Mouse (Mus musculus): ENCODE measurements around the gene Btbd9. TPM values are rescaled to one million over a fixed set of nuclear protein-coding genes. Genes with fewer than 3 reads are reported as not detected.

Btbd9 gene
- polyA plus RNA-seq, 1 experiment from 2014 or later, result 40.6 TPM

GRCm38 (mm10) chr17:30283001-30283400 is 293.3 kb downstream of the Btbd9 start:
- Histone ChIP-seq H3K4me3 (ENCODE audit: low read depth, low read length) (no peak overlapping the region), H3K9me3 (replicated peaks; ENCODE audit: control insufficient read depth, low read length) (no peaks in the 10 kb centered on the region), H3K27ac (replicated peaks; ENCODE audit: low read depth, low read length) (no peak overlapping the region), H3K9ac (replicated peaks; ENCODE audit: low read length) (no peak overlapping the region), H3K27me3 (ENCODE audit: control insufficient read depth, insufficient read depth, low read length) (no peaks in the 10 kb centered on the region), H3K36me3 (replicated peaks; ENCODE audit: control insufficient read depth, insufficient read depth, low read depth, low read length) (no peaks in the 10 kb centered on the region), H3K4me1 (ENCODE audit: control insufficient read depth, insufficient read depth, low read length) (no peaks in the 10 kb centered on the region), H3K4me2 (ENCODE audit: low read depth, low read length) (no peak overlapping the region)
- ATAC-seq (replicated peaks; ENCODE audit: insufficient number of reproducible peaks, low FRiP score, low TSS enrichment, low read depth) (no peak), DNase-seq (ENCODE audit: low spot score) (no peak)

DNA sequence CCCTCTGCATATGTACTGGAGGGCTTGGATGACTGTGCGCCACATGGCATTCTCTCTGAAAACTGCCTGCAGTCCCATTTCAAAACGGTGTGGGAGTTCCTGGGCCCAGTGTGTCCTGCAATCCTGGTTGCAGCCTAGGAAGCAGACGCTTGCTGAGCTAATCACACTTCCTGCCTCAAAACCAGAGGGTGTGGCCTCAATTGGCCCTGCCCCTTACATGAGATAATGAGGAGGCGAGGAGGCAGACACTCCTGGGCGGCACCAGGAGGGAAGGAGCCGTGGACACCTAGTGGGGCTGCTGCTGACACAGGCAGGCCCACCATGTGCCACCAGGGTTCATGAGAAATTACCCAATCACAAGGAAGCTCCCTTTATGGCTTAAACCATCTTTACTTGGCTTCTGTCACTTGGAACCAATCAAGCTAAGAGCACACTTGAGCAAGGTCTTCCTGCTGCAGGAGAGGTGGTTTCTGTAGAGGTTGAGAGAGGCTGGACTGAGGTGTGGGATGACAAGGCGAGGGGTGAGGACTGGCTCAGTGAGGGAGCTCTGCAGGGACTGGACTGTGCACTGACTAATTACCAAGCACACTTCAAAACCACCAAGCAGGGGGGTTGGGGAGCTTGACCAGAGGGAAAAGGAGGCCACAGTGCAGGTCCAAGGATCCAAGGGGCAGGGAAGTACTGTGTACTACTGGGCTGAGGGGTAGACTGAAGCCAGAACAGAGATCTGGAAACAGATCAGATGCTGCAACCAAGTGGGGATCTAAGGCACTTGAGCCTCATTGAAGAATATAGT is 295.8 kb downstream of the Btbd9 start:
- ATAC-seq (replicated peaks; ENCODE audit: insufficient number of reproducible peaks, low FRiP score, low TSS enrichment, low read depth) (0 out of 2 replicates have a peak, but pooled peaks have one; percentile 34), DNase-seq (ENCODE audit: low spot score) (peak; percentile 12)
- H3K4me3 ChIP-seq (ENCODE audit: low read depth, low read length), result no peak overlapping the region
- H3K4me1 ChIP-seq (ENCODE audit: control insufficient read depth, insufficient read depth, low read length), result no peaks in the 10 kb centered on the region
- no peak overlapping the region for H3K9ac ChIP-seq (replicated peaks; ENCODE audit: low read length)
- no peaks in the 10 kb centered on the region for H3K9me3 ChIP-seq (replicated peaks; ENCODE audit: control insufficient read depth, low read length)
- no peaks in the 10 kb centered on the region for H3K27me3 ChIP-seq (ENCODE audit: control insufficient read depth, insufficient read depth, low read length)
- H3K27ac ChIP-seq (replicated peaks; ENCODE audit: low read depth, low read length), result no peak overlapping the region
- no peaks in the 10 kb centered on the region for H3K36me3 ChIP-seq (replicated peaks; ENCODE audit: control insufficient read depth, insufficient read depth, low read depth, low read length)
- 45% methylated on average over 7 of the region's 7 CpGs for WGBS
- no peak overlapping the region for H3K4me2 ChIP-seq (ENCODE audit: low read depth, low read length)

- Histone ChIP-seq H3K9me3 (replicated peaks; ENCODE audit: control insufficient read depth, low read length) (no peaks in the 10 kb centered on the region), H3K36me3 (replicated peaks; ENCODE audit: control insufficient read depth, insufficient read depth, low read depth, low read length) (no peaks in the 10 kb centered on the region), H3K4me2 (ENCODE audit: low read depth, low read length) (no peak overlapping the region), H3K4me3 (ENCODE audit: low read depth, low read length) (no peak overlapping the region), H3K9ac (replicated peaks; ENCODE audit: low read length) (no peak overlapping the region), H3K27me3 (ENCODE audit: control insufficient read depth, insufficient read depth, low read length) (no peaks in the 10 kb centered on the region), H3K27ac (replicated peaks; ENCODE audit: low read depth, low read length) (no peak overlapping the region), H3K4me1 (ENCODE audit: control insufficient read depth, insufficient read depth, low read length) (no peaks in the 10 kb centered on the region)
- DNase-seq (ENCODE audit: low spot score), result peak; percentile 29
- no peak for ATAC-seq (replicated peaks; ENCODE audit: insufficient number of reproducible peaks, low FRiP score, low TSS enrichment, low read depth)
- WGBS, result 46% methylated on average over 5 of the region's 5 CpGs
These were observed 296.6 kb downstream of the Btbd9 start for GRCm38 (mm10) chr17:30279684-30280083.

- H3K4me1 ChIP-seq (ENCODE audit: control insufficient read depth, insufficient read depth, low read length), result no peaks in the 10 kb centered on the region
- no peaks in the 10 kb centered on the region for H3K9me3 ChIP-seq (replicated peaks; ENCODE audit: control insufficient read depth, low read length)
- H3K4me2 ChIP-seq (ENCODE audit: low read depth, low read length), result no peak overlapping the region
- H3K27me3 ChIP-seq (ENCODE audit: control insufficient read depth, insufficient read depth, low read length), result no peaks in the 10 kb centered on the region
- H3K27ac ChIP-seq (replicated peaks; ENCODE audit: low read depth, low read length), result no peak overlapping the region
- ATAC-seq (replicated peaks; ENCODE audit: insufficient number of reproducible peaks, low FRiP score, low TSS enrichment, low read depth) (no peak), DNase-seq (ENCODE audit: low spot score) (no peak)
- H3K4me3 ChIP-seq (ENCODE audit: low read depth, low read length), result no peak overlapping the region
- WGBS, result 43% methylated on average over 16 of the region's 16 CpGs
- no peaks in the 10 kb centered on the region for H3K36me3 ChIP-seq (replicated peaks; ENCODE audit: control insufficient read depth, insufficient read depth, low read depth, low read length)
- H3K9ac ChIP-seq (replicated peaks; ENCODE audit: low read length), result no peak overlapping the region
These were observed 297.5 kb downstream of the Btbd9 start for GRCm38 (mm10) chr17:30278596-30279378.

DNA sequence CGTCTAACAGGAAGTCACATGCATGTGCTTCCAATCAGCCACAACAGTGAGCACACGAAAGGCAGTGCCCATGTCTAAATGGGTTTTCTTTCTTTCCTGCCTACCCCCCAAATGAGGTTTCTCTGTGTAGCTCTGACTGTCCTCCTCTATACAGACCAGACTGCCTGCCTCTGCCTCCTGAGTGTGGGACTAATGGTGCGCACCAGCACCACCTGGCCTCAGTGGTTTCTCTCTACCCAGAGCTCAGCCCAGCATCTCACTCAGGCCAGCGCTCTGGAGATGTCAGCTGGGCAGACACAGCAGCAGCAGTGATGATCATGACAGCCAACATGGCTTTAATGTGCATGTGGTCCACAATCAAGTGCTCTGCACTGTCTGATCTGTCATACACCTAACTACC is 299.8 kb downstream of the Btbd9 start:
- 65% methylated on average over 4 of the region's 4 CpGs for WGBS
- H3K9me3 ChIP-seq (replicated peaks; ENCODE audit: control insufficient read depth, low read length), result no peaks in the 10 kb centered on the region
- no peaks in the 10 kb centered on the region for H3K4me1 ChIP-seq (ENCODE audit: control insufficient read depth, insufficient read depth, low read length)
- no peaks in the 10 kb centered on the region for H3K27me3 ChIP-seq (ENCODE audit: control insufficient read depth, insufficient read depth, low read length)
- H3K9ac ChIP-seq (replicated peaks; ENCODE audit: low read length), result no peak overlapping the region
- no peak overlapping the region for H3K27ac ChIP-seq (replicated peaks; ENCODE audit: low read depth, low read length)
- no peak for ATAC-seq (replicated peaks; ENCODE audit: insufficient number of reproducible peaks, low FRiP score, low TSS enrichment, low read depth)
- no peaks in the 10 kb centered on the region for H3K36me3 ChIP-seq (replicated peaks; ENCODE audit: control insufficient read depth, insufficient read depth, low read depth, low read length)
- H3K4me3 ChIP-seq (ENCODE audit: low read depth, low read length), result no peak overlapping the region
- H3K4me2 ChIP-seq (ENCODE audit: low read depth, low read length), result no peak overlapping the region
- DNase-seq (ENCODE audit: low spot score), result no peak

- Histone ChIP-seq H3K27ac (replicated peaks; ENCODE audit: low read depth, low read length) (no peak overlapping the region), H3K9ac (replicated peaks; ENCODE audit: low read length) (no peak overlapping the region), H3K4me2 (ENCODE audit: low read depth, low read length) (no peak overlapping the region), H3K4me3 (ENCODE audit: low read depth, low read length) (no peak overlapping the region), H3K36me3 (replicated peaks; ENCODE audit: control insufficient read depth, insufficient read depth, low read depth, low read length) (no peaks in the 10 kb centered on the region), H3K27me3 (ENCODE audit: control insufficient read depth, insufficient read depth, low read length) (no peaks in the 10 kb centered on the region), H3K9me3 (replicated peaks; ENCODE audit: control insufficient read depth, low read length) (no peaks in the 10 kb centered on the region), H3K4me1 (ENCODE audit: control insufficient read depth, insufficient read depth, low read length) (no peaks in the 10 kb centered on the region)
- 93% methylated on average over 6 of the region's 6 CpGs for WGBS
- no peak for ATAC-seq (replicated peaks; ENCODE audit: insufficient number of reproducible peaks, low FRiP score, low TSS enrichment, low read depth)
- no peak for DNase-seq (ENCODE audit: low spot score)
These were observed 303.5 kb downstream of the Btbd9 start for GRCm38 (mm10) chr17:30272769-30273168.

GRCm38 (mm10) chr17:30269136-30270063 is 306.9 kb downstream of the Btbd9 start:
- Histone ChIP-seq H3K4me1 (ENCODE audit: control insufficient read depth, insufficient read depth, low read length) (no peaks in the 10 kb centered on the region), H3K9me3 (replicated peaks; ENCODE audit: control insufficient read depth, low read length) (no peaks in the 10 kb centered on the region), H3K27ac (replicated peaks; ENCODE audit: low read depth, low read length) (no peak overlapping the region), H3K36me3 (replicated peaks; ENCODE audit: control insufficient read depth, insufficient read depth, low read depth, low read length) (no peaks in the 10 kb centered on the region), H3K9ac (replicated peaks; ENCODE audit: low read length) (no peak overlapping the region), H3K27me3 (ENCODE audit: control insufficient read depth, insufficient read depth, low read length) (no peaks in the 10 kb centered on the region), H3K4me3 (ENCODE audit: low read depth, low read length) (no peak overlapping the region), H3K4me2 (ENCODE audit: low read depth, low read length) (no peak overlapping the region)
- 83% methylated on average over 11 of the region's 11 CpGs for WGBS
- no peak for ATAC-seq (replicated peaks; ENCODE audit: insufficient number of reproducible peaks, low FRiP score, low TSS enrichment, low read depth)
- DNase-seq (ENCODE audit: low spot score), result no peak
